Mouse (Mus musculus) liver, adult 2 months (tissue): Measurements from ENCODE around the gene Ccdc153. TPM values are rescaled to one million over a fixed set of nuclear protein-coding genes. Genes with fewer than 3 reads are reported as not detected.

Experiments
- DNase-seq: peaks from one replicate; pipeline ENCODE4 v3.0.0-alpha.2; 2011; ENCODE audit warnings: low read depth, low spot score; ENCODE audit errors: extremely low read depth
- H3K27ac ChIP-seq: fragments of 200-500 bp; replicated peaks from 2 replicates; pipeline ENCODE4 v1.5.1; 2012; ENCODE audit warnings: low read depth, mild to moderate bottlenecking, control low read depth, inconsistent platforms, low read length; ENCODE audit not compliant: insufficient read depth
- H3K27me3 ChIP-seq: fragments of 200-500 bp; 2 replicates; pipeline ENCODE4 v1.6.1; 2012; ENCODE audit warnings: mild to moderate bottlenecking, moderate library complexity, low read length, inconsistent platforms; ENCODE audit not compliant: control insufficient read depth, insufficient read depth
- H3K36me3 ChIP-seq: fragments of 200-500 bp; 2 replicates; pipeline ENCODE4 v1.6.1; 2012; ENCODE audit warnings: low read length, inconsistent platforms; ENCODE audit not compliant: control insufficient read depth, insufficient read depth
- H3K4me1 ChIP-seq: fragments of 200-500 bp; 2 replicates; pipeline ENCODE4 v1.6.1; 2011; ENCODE audit warnings: low read length; ENCODE audit not compliant: control insufficient read depth, insufficient read depth
- H3K4me3 ChIP-seq: fragments of 200-500 bp; 2 replicates; pipeline ENCODE4 v1.5.1; 2011; ENCODE audit warnings: low read depth, mild to moderate bottlenecking, control low read depth, low read length, moderate library complexity; ENCODE audit not compliant: insufficient read depth
- H3K79me2 ChIP-seq: fragments of 200-500 bp; 2 replicates; pipeline ENCODE4 v1.6.1; 2012; ENCODE audit warnings: inconsistent platforms, mild to moderate bottlenecking, low read length, moderate library complexity; ENCODE audit not compliant: control insufficient read depth, insufficient read depth
- H3K9ac ChIP-seq: fragments of 200-500 bp; 2 replicates; pipeline ENCODE4 v1.6.1; 2012; ENCODE audit warnings: low read depth, mild to moderate bottlenecking, control low read depth, inconsistent platforms, low read length
- CTCF ChIP-seq: fragments of 200-500 bp; IDR thresholded peaks from 2 replicates; pipeline ENCODE4 v1.5.1; 2011; ENCODE audit warnings: low read depth, low read length, control low read depth
- POLR2A ChIP-seq: fragments of 200-500 bp; IDR thresholded peaks from 2 replicates; pipeline ENCODE4 v1.6.1; 2011; ENCODE audit warnings: low read length, control low read depth; ENCODE audit not compliant: insufficient read depth; ENCODE audit errors: extremely low read depth
- WGBS: fragments of 180-500 bp; shearing (Covaris S2); methylation state at CpG from one replicate; pipeline ENCODE4 v1.1.7; 2018; 5-methylcytosine and 5-hydroxymethylcytosine counted together
- polyA plus RNA-seq: library from polyadenylated mRNA; depleted of rRNA; stranded (reverse); fragments of >200 nt; gene quantifications from 2 replicates; pipeline ENCODE4 v1.2.3, GENCODE M21; 2012
- total RNA-seq: library from RNA; depleted of rRNA; stranded (reverse); fragments of >200 nt; gene quantifications from 2 replicates; pipeline ENCODE4 v1.2.3, GENCODE M21; 2014

Gene Ccdc153
- total and polyA plus RNA-seq, 2 experiments = not detected

GRCm38 (mm10) chr9:44269077-44269476, 28.6 kb downstream of the Ccdc153 start:
- H3K4me1 ChIP-seq = peaks cover 8% of the 10 kb centered on the region
- no peaks in the 10 kb centered on the region for H3K79me2 ChIP-seq
- TF ChIP-seq POLR2A (no peak), CTCF (peak; percentile 53)
- WGBS = 84% methylated on average over 3 of the region's 3 CpGs
- H3K9ac ChIP-seq = no peak overlapping the region
- H3K27me3 ChIP-seq = no peaks in the 10 kb centered on the region
- no peaks in the 10 kb centered on the region for H3K36me3 ChIP-seq
- peak; percentile 28 for DNase-seq
- H3K4me3 ChIP-seq = no peak overlapping the region
- no peak overlapping the region for H3K27ac ChIP-seq

DNA sequence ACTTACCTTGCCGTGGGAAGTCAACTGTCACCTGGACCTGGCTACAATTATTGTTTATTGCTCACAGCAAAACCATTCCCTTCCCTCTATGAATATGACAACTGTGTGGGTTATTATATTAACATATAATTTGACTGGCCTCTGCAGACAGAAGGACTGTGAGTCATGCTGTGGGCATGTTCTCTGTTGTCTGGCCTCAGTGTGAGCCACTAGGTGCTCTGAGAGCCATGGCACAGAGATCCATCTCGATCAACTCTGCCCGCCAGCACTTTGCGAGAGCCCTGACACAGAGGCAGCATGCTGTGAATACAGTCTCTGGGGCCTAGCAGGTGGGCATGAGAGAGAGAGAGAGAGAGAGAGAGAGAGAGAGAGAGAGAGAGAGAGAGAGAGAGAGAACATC, 29.5 kb downstream of the Ccdc153 start:
- no peaks in the 10 kb centered on the region for H3K36me3 ChIP-seq
- no peak overlapping the region for H3K4me3 ChIP-seq
- DNase-seq = no peak
- no peak for TF ChIP-seq CTCF
- no peak for TF ChIP-seq POLR2A
- H3K9ac ChIP-seq = no peak overlapping the region
- peaks cover 8% of the 10 kb centered on the region for H3K4me1 ChIP-seq
- H3K79me2 ChIP-seq = no peaks in the 10 kb centered on the region
- H3K27ac ChIP-seq = no peak overlapping the region
- no peaks in the 10 kb centered on the region for H3K27me3 ChIP-seq
- 91% methylated on average over 4 of the region's 4 CpGs for whole genome bisulfite sequencing

DNA sequence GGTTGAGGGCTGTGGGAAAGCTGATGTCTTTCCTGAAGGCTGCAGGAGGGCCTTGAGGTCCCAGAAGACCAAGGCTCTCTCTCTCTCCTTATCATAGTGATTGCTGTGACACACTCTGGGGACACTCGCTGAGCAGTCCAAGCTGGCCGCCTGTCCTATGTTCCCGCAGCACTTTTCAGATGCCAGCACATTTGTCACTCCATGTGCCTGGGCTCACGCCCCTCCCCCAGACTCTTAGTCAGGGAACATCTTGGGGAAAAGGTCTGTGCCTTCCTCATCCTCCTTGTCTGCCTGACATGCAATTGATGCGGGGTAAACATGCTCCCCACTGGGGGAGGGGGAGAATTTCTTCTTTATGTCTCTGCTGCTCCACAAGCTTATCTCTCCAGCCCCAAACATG, 42.7 kb downstream of the Ccdc153 start:
- no peak for DNase-seq
- H3K27me3 ChIP-seq = peaks cover 13% of the 10 kb centered on the region
- no peaks in the 10 kb centered on the region for H3K79me2 ChIP-seq
- H3K27ac ChIP-seq = no peak overlapping the region
- 0 out of 2 replicates have a peak, but pooled peaks cover 4% of the 10 kb centered on the region for H3K4me1 ChIP-seq
- H3K9ac ChIP-seq = no peak overlapping the region
- H3K36me3 ChIP-seq = no peaks in the 10 kb centered on the region
- no peak overlapping the region for H3K4me3 ChIP-seq
- WGBS = 69% methylated on average over 5 of the region's 5 CpGs
- no peak for TF ChIP-seq CTCF
- no peak for TF ChIP-seq POLR2A

DNA sequence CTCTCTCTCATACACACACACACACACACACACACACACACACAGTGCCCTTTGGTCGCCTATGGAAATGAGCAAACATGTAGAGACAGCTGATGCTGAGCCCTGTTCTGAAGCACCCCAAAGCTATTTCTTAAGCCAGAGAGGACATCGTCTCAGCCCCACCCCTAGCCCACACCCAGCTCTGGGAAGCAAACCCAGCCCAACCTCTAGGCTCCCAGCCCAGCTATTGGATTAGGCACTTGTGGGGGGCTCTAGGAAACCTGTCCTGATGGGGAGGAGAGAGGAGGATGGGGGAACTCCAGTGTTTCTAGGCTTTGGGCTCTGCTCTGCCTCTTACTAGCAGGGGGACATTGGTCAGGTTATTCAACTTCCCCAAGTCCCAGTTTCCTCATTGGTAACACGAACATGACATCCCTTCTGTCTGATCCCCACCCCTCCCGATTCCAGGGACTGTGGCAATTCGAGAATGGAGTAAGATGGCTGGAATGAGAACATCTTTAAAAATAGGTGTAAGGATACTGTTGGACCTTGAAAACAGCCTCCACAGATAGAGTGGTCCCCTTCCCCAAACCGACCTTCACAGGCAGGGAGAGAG, 45.9 kb downstream of the Ccdc153 start:
- 25% methylated on average over 6 of the region's 6 CpGs for WGBS
- Histone ChIP-seq H3K9ac (no peak overlapping the region), H3K27me3 (peaks cover 13% of the 10 kb centered on the region), H3K36me3 (no peaks in the 10 kb centered on the region), H3K4me1 (peaks cover 4% of the 10 kb centered on the region; the same call in 1 of the 2 replicates), H3K27ac (no peak overlapping the region), H3K4me3 (no peak overlapping the region), H3K79me2 (no peaks in the 10 kb centered on the region)
- no peak for DNase-seq
- TF ChIP-seq POLR2A (no peak), CTCF (no peak)

DNA sequence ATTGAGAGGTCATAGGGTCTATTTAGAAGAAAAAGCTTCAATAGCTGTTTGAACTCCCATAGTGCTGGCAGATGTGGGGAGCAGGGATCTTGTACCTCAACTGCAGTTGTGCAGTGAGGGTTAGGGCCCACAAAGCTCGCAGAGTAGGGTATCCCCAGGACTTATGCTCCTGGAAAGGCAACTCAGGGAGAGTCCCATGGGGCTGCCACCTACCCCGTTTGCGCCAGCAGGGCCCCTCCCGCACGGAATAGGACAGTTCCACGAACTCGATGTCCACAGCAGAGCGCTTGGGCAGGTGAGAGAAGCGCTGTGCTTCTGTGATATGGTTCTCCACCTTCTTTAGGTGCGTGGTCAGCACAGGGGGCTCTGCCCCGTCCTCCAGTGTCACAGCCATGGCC, 46.5 kb downstream of the Ccdc153 start:
- Histone ChIP-seq H3K27ac (no peak overlapping the region), H3K27me3 (peaks cover 13% of the 10 kb centered on the region), H3K79me2 (no peaks in the 10 kb centered on the region), H3K4me1 (peaks cover 4% of the 10 kb centered on the region; the same call in 1 of the 2 replicates), H3K4me3 (no peak overlapping the region), H3K36me3 (no peaks in the 10 kb centered on the region), H3K9ac (no peak overlapping the region)
- DNase-seq = no peak
- WGBS = 40% methylated on average over 11 of the region's 11 CpGs
- no peak for TF ChIP-seq POLR2A
- no peak for TF ChIP-seq CTCF

DNA sequence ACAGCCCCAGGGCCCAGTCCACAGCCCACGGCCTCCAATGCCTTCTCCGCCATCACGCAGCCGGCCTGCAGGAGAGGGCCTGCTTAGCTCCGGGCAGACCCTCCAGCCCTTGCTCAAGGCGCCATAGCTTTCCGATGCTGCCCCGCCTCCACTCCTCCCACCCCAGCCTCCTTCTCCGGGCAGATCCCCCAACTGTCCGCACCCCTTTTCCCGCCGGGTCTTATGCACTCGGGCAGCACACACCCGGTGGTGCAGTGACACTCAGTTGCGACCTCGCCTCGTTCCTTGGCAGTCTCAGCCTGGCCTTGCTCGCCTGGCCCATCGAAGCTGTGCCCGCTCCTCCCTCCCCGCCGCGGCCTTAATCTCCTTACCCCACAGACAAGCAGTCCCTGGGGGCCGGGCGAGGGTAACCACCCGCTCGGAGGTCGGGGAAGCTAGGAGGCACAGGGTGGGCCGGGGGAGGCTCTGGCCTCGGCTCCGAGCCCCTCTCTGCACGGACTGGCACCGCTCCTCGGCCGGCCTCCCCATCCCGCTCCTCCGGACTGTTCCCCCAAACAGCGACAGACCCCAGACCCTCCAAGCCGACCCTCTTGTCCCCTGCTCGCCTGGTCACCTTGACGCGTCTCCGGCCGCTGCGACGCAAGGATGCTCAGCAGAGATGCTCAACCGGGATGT, 47.1 kb downstream of the Ccdc153 start:
- 10% methylated on average over 45 of the region's 47 CpGs for WGBS
- H3K27me3 ChIP-seq = peaks cover 13% of the 10 kb centered on the region
- H3K27ac ChIP-seq = no peak overlapping the region
- peaks cover 4% of the 10 kb centered on the region; the same call in 1 of the 2 replicates for H3K4me1 ChIP-seq
- no peaks in the 10 kb centered on the region for H3K79me2 ChIP-seq
- TF ChIP-seq CTCF (no peak), POLR2A (no peak)
- 0 out of 2 replicates have a peak, but pooled peaks cover 2% of the 10 kb centered on the region for H3K36me3 ChIP-seq
- H3K4me3 ChIP-seq = peak overlapping the region; percentile 31; the same call in 1 of the 2 replicates
- H3K9ac ChIP-seq = peak overlapping the region; percentile 14; the same call in 1 of the 2 replicates
- no peak for DNase-seq
